ENCODE assay signal across 31 mouse cellular contexts in genomic region chr10:3900416-3900956, GRCm38 (mm10).
DNase-seq lines count a peak whose midpoint lies in the region; ATAC-seq and TF ChIP-seq lines count a peak whose summit lies in the region.
"Had no signal": no experiment of that assay in that cellular context is flagged by ENCODE, and none has a peak within 500 bp of the region (broad histone marks: within the 10 kb centered on the region; RNA-seq: fewer than 3 reads in every experiment).

No protein-coding gene starts in this region.

- peak; percentile 51; the same call in 1 of the 2 replicates for ATAC-seq in hindbrain, embryonic 15.5 days (ENCODE audit: low FRiP score, low read depth)
- no peak for ATAC-seq in hindbrain, embryonic 11.5 days (ENCODE audit: low FRiP score)
- ATAC-seq in kidney, embryonic 16.5 days (ENCODE audit: low FRiP score, low TSS enrichment) = no peak
- ATAC-seq in midbrain, embryonic 15.5 days (replicated peaks) = peak; percentile 54; the same call in 1 of the 2 replicates
- ATAC-seq in midbrain, postnatal 0 days (ENCODE audit: low FRiP score) = no peak
- ATAC-seq: activated CD4-positive, CD25-positive, alpha-beta regulatory T cell, adult 4 months; forebrain, embryonic 13.5 days; liver, embryonic 12.5 days; lung, postnatal 0 days; midbrain, embryonic 16.5 days had no signal

- no peaks in the 10 kb centered on the region for H3K9me3 ChIP-seq in hindbrain, embryonic 15.5 days
- no peaks in the 10 kb centered on the region for H3K9me3 ChIP-seq in hindbrain, embryonic 11.5 days (ENCODE audit: control insufficient read depth, low read length)
- H3K9me3 ChIP-seq in kidney, embryonic 16.5 days (ENCODE audit: low read length) = no peaks in the 10 kb centered on the region
- no peaks in the 10 kb centered on the region for H3K9me3 ChIP-seq in midbrain, embryonic 15.5 days
- H3K9me3 ChIP-seq in midbrain, postnatal 0 days (ENCODE audit: low read length) = no peaks in the 10 kb centered on the region
- H3K9me3 ChIP-seq: forebrain, embryonic 13.5 days; limb, embryonic 12.5 days; liver, embryonic 12.5 days; neural tube, embryonic 13.5 days had no signal

- TF ChIP-seq CTCF in midbrain, postnatal 0 days (IDR thresholded peaks at IDR 0.05) = no peak

- H3K4me1 ChIP-seq in hindbrain, embryonic 15.5 days (replicated peaks) = no peaks in the 10 kb centered on the region
- H3K4me1 ChIP-seq in hindbrain, embryonic 11.5 days (replicated peaks; ENCODE audit: control insufficient read depth, insufficient read depth, low read length) = no peaks in the 10 kb centered on the region
- H3K4me1 ChIP-seq in kidney, embryonic 16.5 days (ENCODE audit: insufficient read depth, low read length) = peaks cover 15% of the 10 kb centered on the region
- H3K4me1 ChIP-seq in midbrain, embryonic 15.5 days = no peaks in the 10 kb centered on the region
- no peaks in the 10 kb centered on the region for H3K4me1 ChIP-seq in midbrain, postnatal 0 days (ENCODE audit: insufficient read depth, low read length)
- H3K4me1 ChIP-seq: forebrain, embryonic 13.5 days; liver, embryonic 12.5 days had no signal

- no peak overlapping the region for H3K27ac ChIP-seq in hindbrain, embryonic 15.5 days (replicated peaks)
- no peak overlapping the region for H3K27ac ChIP-seq in hindbrain, embryonic 11.5 days (ENCODE audit: low read depth, low read length)
- no peak overlapping the region for H3K27ac ChIP-seq in kidney, embryonic 16.5 days (ENCODE audit: low read length)
- H3K27ac ChIP-seq in midbrain, embryonic 15.5 days = no peak overlapping the region
- H3K27ac ChIP-seq in midbrain, postnatal 0 days (ENCODE audit: low read depth, low read length) = no peak overlapping the region
- H3K27ac ChIP-seq: forebrain, embryonic 13.5 days; gastrocnemius, adult 2 months; hindbrain, embryonic 14.5 days; limb, embryonic 12.5 days; liver, embryonic 12.5 days; macrophage; neural tube, embryonic 13.5 days had no signal

- H3K4me2 ChIP-seq in hindbrain, embryonic 15.5 days = no peak overlapping the region
- H3K4me2 ChIP-seq in hindbrain, embryonic 11.5 days (replicated peaks; ENCODE audit: low read depth, low read length) = no peak overlapping the region
- no peak overlapping the region for H3K4me2 ChIP-seq in kidney, embryonic 16.5 days (replicated peaks; ENCODE audit: low read depth, low read length)
- H3K4me2 ChIP-seq in midbrain, embryonic 15.5 days = no peak overlapping the region
- no peak overlapping the region for H3K4me2 ChIP-seq in midbrain, postnatal 0 days (ENCODE audit: low read depth, low read length, poor library complexity, severe bottlenecking)
- H3K4me2 ChIP-seq: forebrain, embryonic 13.5 days; heart, embryonic 11.5 days; hindbrain, embryonic 14.5 days; limb, embryonic 12.5 days; liver, embryonic 12.5 days; neural tube, embryonic 13.5 days had no signal

- H3K36me3 ChIP-seq in hindbrain, embryonic 15.5 days = no peaks in the 10 kb centered on the region
- H3K36me3 ChIP-seq in hindbrain, embryonic 11.5 days (ENCODE audit: control insufficient read depth, insufficient read depth, low read length) = no peaks in the 10 kb centered on the region
- H3K36me3 ChIP-seq in kidney, embryonic 16.5 days (ENCODE audit: insufficient read depth, low read length) = peaks cover 4% of the 10 kb centered on the region; the same call in 1 of the 2 replicates
- no peaks in the 10 kb centered on the region for H3K36me3 ChIP-seq in midbrain, embryonic 15.5 days (replicated peaks)
- no peaks in the 10 kb centered on the region for H3K36me3 ChIP-seq in midbrain, postnatal 0 days (ENCODE audit: insufficient read depth, low read length)
- H3K36me3 ChIP-seq: limb, embryonic 12.5 days; liver, embryonic 12.5 days; neural tube, embryonic 13.5 days had no signal

- H3K9ac ChIP-seq in hindbrain, embryonic 15.5 days = no peak overlapping the region
- H3K9ac ChIP-seq in hindbrain, embryonic 11.5 days (ENCODE audit: low read depth, low read length) = no peak overlapping the region
- no peak overlapping the region for H3K9ac ChIP-seq in kidney, embryonic 16.5 days (replicated peaks; ENCODE audit: low read length)
- H3K9ac ChIP-seq in midbrain, embryonic 15.5 days = no peak overlapping the region
- H3K9ac ChIP-seq in midbrain, postnatal 0 days (replicated peaks; ENCODE audit: low read length, poor library complexity, severe bottlenecking) = no peak overlapping the region
- H3K9ac ChIP-seq: forebrain, embryonic 13.5 days; hindbrain, embryonic 14.5 days; limb, embryonic 12.5 days; liver, embryonic 12.5 days; neural tube, embryonic 13.5 days had no signal

- WGBS in hindbrain, embryonic 15.5 days = 67% methylated on average over 11 of the region's 11 CpGs
- WGBS in hindbrain, embryonic 11.5 days = 85% methylated on average over 11 of the region's 11 CpGs
- 62% methylated on average over 11 of the region's 11 CpGs for WGBS in kidney, embryonic 16.5 days
- 75% methylated on average over 11 of the region's 11 CpGs for WGBS in midbrain, embryonic 15.5 days
- WGBS in midbrain, postnatal 0 days = 76% methylated on average over 11 of the region's 11 CpGs

- no peaks in the 10 kb centered on the region for H3K27me3 ChIP-seq in hindbrain, embryonic 15.5 days
- H3K27me3 ChIP-seq in hindbrain, embryonic 11.5 days (ENCODE audit: control insufficient read depth, insufficient read depth, low read length) = no peaks in the 10 kb centered on the region
- no peaks in the 10 kb centered on the region for H3K27me3 ChIP-seq in kidney, embryonic 16.5 days (ENCODE audit: insufficient read depth, low read length)
- H3K27me3 ChIP-seq in midbrain, embryonic 15.5 days (replicated peaks) = no peaks in the 10 kb centered on the region
- H3K27me3 ChIP-seq in midbrain, postnatal 0 days (ENCODE audit: insufficient read depth, low read length) = no peaks in the 10 kb centered on the region
- H3K27me3 ChIP-seq: forebrain, embryonic 13.5 days; limb, embryonic 12.5 days; liver, embryonic 12.5 days; neural tube, embryonic 13.5 days had no signal

- H3K4me3 ChIP-seq in hindbrain, embryonic 15.5 days = no peak overlapping the region
- no peak overlapping the region for H3K4me3 ChIP-seq in hindbrain, embryonic 11.5 days (ENCODE audit: low read depth, low read length)
- no peak overlapping the region for H3K4me3 ChIP-seq in kidney, embryonic 16.5 days (ENCODE audit: low read length)
- H3K4me3 ChIP-seq in midbrain, embryonic 15.5 days = no peak overlapping the region
- H3K4me3 ChIP-seq in midbrain, postnatal 0 days (ENCODE audit: low read depth, low read length) = no peak overlapping the region
- H3K4me3 ChIP-seq: forebrain, embryonic 13.5 days; gastrocnemius, adult 2 months; limb, embryonic 12.5 days; liver, embryonic 12.5 days; myocyte; neural tube, embryonic 13.5 days had no signal

- DNase-seq in hindbrain, embryonic 11.5 days (ENCODE audit: low spot score) = no peak
- DNase-seq in kidney, postnatal 14 days = peak; percentile 32
- DNase-seq in midbrain, postnatal 0 days (ENCODE audit: low spot score) = no peak
- DNase-seq in retina, postnatal 1 day = peak; percentile 70
- no peak for DNase-seq in cerebellum, postnatal 4 days (ENCODE audit: low spot score in 2 of 2)
- DNase-seq: adrenal gland, adult 2 months; adrenal gland, postnatal 36 days; B cell, adult 2 months; cerebellum, adult 2 months; gastrocnemius, adult 2 months; gastrocnemius, postnatal 36 days; heart, adult 18-20 months; heart, postnatal 36 days; kidney, adult 18-20 months; lung, adult 18-20 months; spleen, adult 18-20 months; thymus, postnatal 14 days had no signal

Comparison
In these comparisons a context has a peak if more than half of its experiments do, and no peak if none do; other contexts are left out.
1. ATAC-seq: peak in hindbrain, embryonic 15.5 days (single experiment) and midbrain, embryonic 15.5 days (single experiment); none in hindbrain, embryonic 11.5 days (single experiment), kidney, embryonic 16.5 days (single experiment) and midbrain, postnatal 0 days (single experiment).
2. DNase-seq: peak in kidney, postnatal 14 days (single experiment) and retina, postnatal 1 day (single experiment); none in hindbrain, embryonic 11.5 days (single experiment), midbrain, postnatal 0 days (single experiment) and cerebellum, postnatal 4 days (0 of 2).